ENCODE assay signal across 8 mouse cellular contexts in genomic region chr8:122665221-122665620, GRCm38 (mm10). TPM values are rescaled to one million over a fixed set of nuclear protein-coding genes. Genes with fewer than 3 reads are reported as not detected.
A peak's percentile ranks its signal among the peaks of the same experiment; 100 is the strongest.
DNase-seq lines count a peak whose midpoint lies in the region; ATAC-seq and TF ChIP-seq lines count a peak whose summit lies in the region.

No protein-coding gene starts in this region.

- no peaks in the 10 kb centered on the region for H3K9me3 ChIP-seq in embryonic facial prominence, embryonic 15.5 days (replicated peaks)
- H3K9me3 ChIP-seq in midbrain, embryonic 15.5 days: no peaks in the 10 kb centered on the region

- no peaks in the 10 kb centered on the region for H3K36me3 ChIP-seq in embryonic facial prominence, embryonic 15.5 days
- H3K36me3 ChIP-seq in midbrain, embryonic 15.5 days (replicated peaks): no peaks in the 10 kb centered on the region

- 21% methylated on average over 8 of the region's 8 CpGs for WGBS in embryonic facial prominence, embryonic 15.5 days
- WGBS in midbrain, embryonic 15.5 days: 53% methylated on average over 8 of the region's 8 CpGs

- DNase-seq in layer of hippocampus, postnatal 10 days (ENCODE audit: low spot score in 2 of 2): peak; percentile 40 to 50
- DNase-seq in layer of hippocampus, adult 8-10 months (ENCODE audit: low spot score in 2 of 2): no peak
- peak; percentile 78 to 80 for DNase-seq in heart, postnatal 14 days
- DNase-seq in left cerebral cortex, postnatal 4 days: peak; percentile 79
- no peak for DNase-seq in thymus, adult 18-20 months

- peaks cover 3% of the 10 kb centered on the region for H3K27me3 ChIP-seq in embryonic facial prominence, embryonic 15.5 days
- H3K27me3 ChIP-seq in midbrain, embryonic 15.5 days (replicated peaks): no peaks in the 10 kb centered on the region

- peaks cover 19% of the 10 kb centered on the region for H3K4me1 ChIP-seq in bone marrow macrophage, adult 2 months (ENCODE audit: control insufficient read depth, insufficient read depth, low read length)
- H3K4me1 ChIP-seq in embryonic facial prominence, embryonic 15.5 days: peaks cover 73% of the 10 kb centered on the region
- H3K4me1 ChIP-seq in midbrain, embryonic 15.5 days: peaks cover 65% of the 10 kb centered on the region

- peak overlapping the region; percentile 65 for H3K27ac ChIP-seq in bone marrow macrophage, adult 2 months (ENCODE audit: insufficient read depth, low read depth, low read length)
- H3K27ac ChIP-seq in embryonic facial prominence, embryonic 15.5 days (replicated peaks): peak overlapping the region; percentile 79
- H3K27ac ChIP-seq in midbrain, embryonic 15.5 days: peak overlapping the region; percentile 40

- no peak overlapping the region for H3K4me3 ChIP-seq in bone marrow macrophage, adult 2 months (ENCODE audit: insufficient read depth, low read length)
- H3K4me3 ChIP-seq in embryonic facial prominence, embryonic 15.5 days (replicated peaks): no peak overlapping the region
- H3K4me3 ChIP-seq in midbrain, embryonic 15.5 days: no peak overlapping the region

- H3K9ac ChIP-seq in embryonic facial prominence, embryonic 15.5 days: no peak overlapping the region
- H3K9ac ChIP-seq in midbrain, embryonic 15.5 days: no peak overlapping the region

- peak overlapping the region; percentile 26 for H3K4me2 ChIP-seq in embryonic facial prominence, embryonic 15.5 days (replicated peaks)
- no peak overlapping the region for H3K4me2 ChIP-seq in midbrain, embryonic 15.5 days

- TF ChIP-seq CTCF in bone marrow macrophage, adult 2 months (IDR thresholded peaks at IDR 0.05; ENCODE audit: low read depth, low read length): no peak

- ATAC-seq in embryonic facial prominence, embryonic 15.5 days (ENCODE audit: insufficient number of reproducible peaks, low FRiP score, low TSS enrichment, low read depth): no peak; the same call in 1 of the 2 replicates
- ATAC-seq in midbrain, embryonic 15.5 days (replicated peaks): peak; percentile 44; the same call in 1 of the 2 replicates

- TF ChIP-seq POLR2A in bone marrow macrophage, adult 2 months (IDR thresholded peaks at IDR 0.05; ENCODE audit: borderline replicate concordance, low read depth, low read length): no peak

- intact Hi-C loops in heart, postnatal 14 days (cut with DNase I): no loop called here
- intact Hi-C loops in left cerebral cortex, postnatal 4 days (cut with DNase I): no loop called here

RNA-seq across cellular contexts. Expression of gene Cbfa2t3, which starts 33.7 kb away (rescaled TPM):
- 10 to 100 TPM; 23.4 to 25.7 TPM for total RNA-seq in layer of hippocampus, postnatal 10 days (2021)
- 10 to 100 TPM; 30.0 to 39.0 (median 37.0) TPM for total RNA-seq in layer of hippocampus, adult 8-10 months (2022)
- 0.95 and 2.0 TPM in 2 replicates for polyA plus RNA-seq in bone marrow macrophage, adult 2 months (2012; ENCODE audit: insufficient read depth, insufficient read length, missing spikeins)
- 6.2 and 6.4 TPM in 2 replicates for polyA plus RNA-seq in embryonic facial prominence, embryonic 15.5 days (2015; fragmentation: Nextera tagmentation; extraction: Ambion mirVana)
- 10 to 100 TPM; 22.1 to 25.3 TPM for total RNA-seq in heart, postnatal 14 days (2021)
- 10 to 100 TPM; 20.7 to 20.8 TPM for total RNA-seq in left cerebral cortex, postnatal 4 days (2021)
- polyA plus RNA-seq in midbrain, embryonic 15.5 days (2015; fragmentation: Nextera tagmentation; extraction: Ambion mirVana): 20.2 and 21.4 TPM in 2 replicates

RNA-seq across cellular contexts. Expression of gene Pabpn1l, which starts 42.7 kb away (rescaled TPM):
- not detected for total RNA-seq in layer of hippocampus, postnatal 10 days (2021)
- not detected for total RNA-seq in layer of hippocampus, adult 8-10 months (2022)
- polyA plus RNA-seq in bone marrow macrophage, adult 2 months (2012; ENCODE audit: insufficient read depth, insufficient read length, missing spikeins): not detected in 2 replicates
- polyA plus RNA-seq in embryonic facial prominence, embryonic 15.5 days (2015; fragmentation: Nextera tagmentation; extraction: Ambion mirVana): 0.63 and 1.2 TPM in 2 replicates
- total RNA-seq in heart, postnatal 14 days (2021): under 1 TPM in 1 of 2 experiments, not detected in 1; 0.20 TPM
- not detected for total RNA-seq in left cerebral cortex, postnatal 4 days (2021)
- polyA plus RNA-seq in midbrain, embryonic 15.5 days (2015; fragmentation: Nextera tagmentation; extraction: Ambion mirVana): not detected in 2 replicates

RNA-seq across cellular contexts. Expression of gene Trappc2l, which starts 53.8 kb away (rescaled TPM):
- total RNA-seq in layer of hippocampus, postnatal 10 days (2021): 10 to 100 TPM; 75.6 to 79.9 TPM
- total RNA-seq in layer of hippocampus, adult 8-10 months (2022): 10 to 100 TPM; 72.6 to 90.6 (median 75.3) TPM
- polyA plus RNA-seq in bone marrow macrophage, adult 2 months (2012; ENCODE audit: insufficient read depth, insufficient read length, missing spikeins): 55.0 and 59.6 TPM in 2 replicates
- 54.5 and 62.3 TPM in 2 replicates for polyA plus RNA-seq in embryonic facial prominence, embryonic 15.5 days (2015; fragmentation: Nextera tagmentation; extraction: Ambion mirVana)
- total RNA-seq in heart, postnatal 14 days (2021): 10 to 100 TPM; 45.9 to 57.2 TPM
- 10 to 100 TPM; 63.8 to 74.6 TPM for total RNA-seq in left cerebral cortex, postnatal 4 days (2021)
- 120 and 126 TPM in 2 replicates for polyA plus RNA-seq in midbrain, embryonic 15.5 days (2015; fragmentation: Nextera tagmentation; extraction: Ambion mirVana)

RNA-seq across cellular contexts. Expression of gene Galns, which starts 54.0 kb away (rescaled TPM):
- 10 to 100 TPM; 10.6 to 10.7 TPM for total RNA-seq in layer of hippocampus, postnatal 10 days (2021)
- total RNA-seq in layer of hippocampus, adult 8-10 months (2022): 10 to 100 TPM in 2 of 4 experiments, 1 to 10 TPM in 2; 8.0 to 16.5 (median 11.9) TPM
- 32.8 and 36.7 TPM in 2 replicates for polyA plus RNA-seq in bone marrow macrophage, adult 2 months (2012; ENCODE audit: insufficient read depth, insufficient read length, missing spikeins)
- 11.3 TPM in 2 replicates for polyA plus RNA-seq in embryonic facial prominence, embryonic 15.5 days (2015; fragmentation: Nextera tagmentation; extraction: Ambion mirVana)
- total RNA-seq in heart, postnatal 14 days (2021): 1 to 10 TPM; 3.5 to 4.1 TPM
- total RNA-seq in left cerebral cortex, postnatal 4 days (2021): 10 to 100 TPM; 10.3 to 10.7 TPM
- polyA plus RNA-seq in midbrain, embryonic 15.5 days (2015; fragmentation: Nextera tagmentation; extraction: Ambion mirVana): 7.2 and 9.0 TPM in 2 replicates

Comparison
In these comparisons a context has a peak if more than half of its experiments do, and no peak if none do; other contexts are left out.
1. DNase-seq: peak in layer of hippocampus, postnatal 10 days (2 of 2), heart, postnatal 14 days (2 of 2) and left cerebral cortex, postnatal 4 days (single experiment); none in layer of hippocampus, adult 8-10 months (0 of 2) and thymus, adult 18-20 months (0 of 2).
2. Peak in every context shown above with its lines, with median percentiles within 50 percentile points of each other: H3K27ac ChIP-seq.